Mouse (Mus musculus) liver, adult 2 months (tissue): ENCODE data around the gene Pagr1a. TPM values are rescaled to one million over a fixed set of nuclear protein-coding genes. Genes with fewer than 3 reads are reported as not detected.

Source experiments
- DNase-seq: peaks from one replicate; pipeline ENCODE4 v3.0.0-alpha.2; 2011; ENCODE audit warnings: low read depth, low spot score; ENCODE audit errors: extremely low read depth
- H3K27ac ChIP-seq: fragments of 200-500 bp; replicated peaks from 2 replicates; pipeline ENCODE4 v1.5.1; 2012; ENCODE audit warnings: low read depth, mild to moderate bottlenecking, control low read depth, inconsistent platforms, low read length; ENCODE audit not compliant: insufficient read depth
- H3K27me3 ChIP-seq: fragments of 200-500 bp; 2 replicates; pipeline ENCODE4 v1.6.1; 2012; ENCODE audit warnings: mild to moderate bottlenecking, moderate library complexity, low read length, inconsistent platforms; ENCODE audit not compliant: control insufficient read depth, insufficient read depth
- H3K36me3 ChIP-seq: fragments of 200-500 bp; 2 replicates; pipeline ENCODE4 v1.6.1; 2012; ENCODE audit warnings: low read length, inconsistent platforms; ENCODE audit not compliant: control insufficient read depth, insufficient read depth
- H3K4me1 ChIP-seq: fragments of 200-500 bp; 2 replicates; pipeline ENCODE4 v1.6.1; 2011; ENCODE audit warnings: low read length; ENCODE audit not compliant: control insufficient read depth, insufficient read depth
- H3K4me3 ChIP-seq: fragments of 200-500 bp; 2 replicates; pipeline ENCODE4 v1.5.1; 2011; ENCODE audit warnings: low read depth, mild to moderate bottlenecking, control low read depth, low read length, moderate library complexity; ENCODE audit not compliant: insufficient read depth
- H3K79me2 ChIP-seq: fragments of 200-500 bp; 2 replicates; pipeline ENCODE4 v1.6.1; 2012; ENCODE audit warnings: inconsistent platforms, mild to moderate bottlenecking, low read length, moderate library complexity; ENCODE audit not compliant: control insufficient read depth, insufficient read depth
- H3K9ac ChIP-seq: fragments of 200-500 bp; 2 replicates; pipeline ENCODE4 v1.6.1; 2012; ENCODE audit warnings: low read depth, mild to moderate bottlenecking, control low read depth, inconsistent platforms, low read length
- CTCF ChIP-seq: fragments of 200-500 bp; IDR thresholded peaks from 2 replicates; pipeline ENCODE4 v1.5.1; 2011; ENCODE audit warnings: low read depth, low read length, control low read depth
- POLR2A ChIP-seq: fragments of 200-500 bp; IDR thresholded peaks from 2 replicates; pipeline ENCODE4 v1.6.1; 2011; ENCODE audit warnings: low read length, control low read depth; ENCODE audit not compliant: insufficient read depth; ENCODE audit errors: extremely low read depth
- WGBS: fragments of 180-500 bp; shearing (Covaris S2); methylation state at CpG from one replicate; pipeline ENCODE4 v1.1.7; 2018; 5-methylcytosine and 5-hydroxymethylcytosine counted together
- polyA plus RNA-seq: library from polyadenylated mRNA; depleted of rRNA; stranded (reverse); fragments of >200 nt; gene quantifications from 2 replicates; pipeline ENCODE4 v1.2.3, GENCODE M21; 2012; rRNA removed
- total RNA-seq: library from RNA; depleted of rRNA; stranded (reverse); fragments of >200 nt; gene quantifications from 2 replicates; pipeline ENCODE4 v1.2.3, GENCODE M21; 2014; rRNA removed

The Pagr1a gene
- total and polyA plus RNA-seq, 2 experiments = 4.2 to 4.9 TPM

- H3K79me2 ChIP-seq = peaks cover 7% of the 10 kb centered on the region; the same call in 1 of the 2 replicates
- H3K36me3 ChIP-seq = peaks cover 2% of the 10 kb centered on the region; the same call in 1 of the 2 replicates
- WGBS = 14% methylated on average over 8 of the region's 8 CpGs
- no peak overlapping the region; the same call in 1 of the 2 replicates for H3K9ac ChIP-seq
- peak; percentile 12 for DNase-seq
- H3K4me3 ChIP-seq = peak overlapping the region; percentile 86; the same call in 1 of the 2 replicates
- H3K27me3 ChIP-seq = no peaks in the 10 kb centered on the region
- TF ChIP-seq POLR2A (no peak), CTCF (no peak)
- peaks cover 4% of the 10 kb centered on the region for H3K4me1 ChIP-seq
- H3K27ac ChIP-seq = peak overlapping the region; percentile 41
Measured at GRCm38 (mm10) chr7:126975493-126975892, 41.7 kb downstream of the Pagr1a start.

- no peak for DNase-seq
- 87% methylated on average over 6 of the region's 6 CpGs for WGBS
Measured at GRCm38 (mm10) chr7:126967361-126967760, 49.8 kb downstream of the Pagr1a start.

GRCm38 (mm10) chr7:126965568-126965967 is 51.6 kb downstream of the Pagr1a start:
- H3K9ac ChIP-seq = no peak overlapping the region
- H3K79me2 ChIP-seq = no peaks in the 10 kb centered on the region
- no peaks in the 10 kb centered on the region for H3K4me1 ChIP-seq
- no peak for DNase-seq
- no peak overlapping the region for H3K27ac ChIP-seq
- TF ChIP-seq POLR2A (no peak), CTCF (no peak)
- no peaks in the 10 kb centered on the region for H3K27me3 ChIP-seq
- no peaks in the 10 kb centered on the region for H3K36me3 ChIP-seq
- no peak overlapping the region for H3K4me3 ChIP-seq
- 41% methylated on average over 3 of the region's 3 CpGs for WGBS

More at GRCm38 (mm10) chr7:126967361-126967760, 49.8 kb downstream of the Pagr1a start:
- Histone ChIP-seq H3K27me3 (no peaks in the 10 kb centered on the region), H3K4me3 (no peak overlapping the region), H3K36me3 (no peaks in the 10 kb centered on the region), H3K79me2 (no peaks in the 10 kb centered on the region), H3K27ac (no peak overlapping the region), H3K9ac (no peak overlapping the region), H3K4me1 (no peaks in the 10 kb centered on the region)
- no peak for TF ChIP-seq CTCF
- no peak for TF ChIP-seq POLR2A

Other genes with a start within 250 kb of the Pagr1a start
Only the 30 nearest of the 32 such genes appear.
- gene Tbx6, start 235.9 kb downstream of the Pagr1a start, total RNA-seq = 0.13 and 0.18 TPM in 2 replicates
- 0.71 and 1.1 TPM in 2 replicates for gene Tbx6, start 235.9 kb downstream of the Pagr1a start, polyA plus RNA-seq
- 45.8 and 52.8 TPM in 2 replicates for gene Ppp4c, start 224.9 kb downstream of the Pagr1a start, total RNA-seq
- gene Ppp4c, start 224.9 kb downstream of the Pagr1a start, polyA plus RNA-seq = 81.2 and 97.2 TPM in 2 replicates
- gene Fam57b, start 219.7 kb downstream of the Pagr1a start, total RNA-seq = not detected in 2 replicates
- gene Fam57b, start 219.7 kb downstream of the Pagr1a start, polyA plus RNA-seq = 0.06 and 0.44 TPM in 2 replicates
- gene 4930451I11Rik, start 185.7 kb downstream of the Pagr1a start, total RNA-seq = not detected in 2 replicates
- not detected in 2 replicates for gene 4930451I11Rik, start 185.7 kb downstream of the Pagr1a start, polyA plus RNA-seq
- not detected in 2 replicates for gene Doc2a, start 169.9 kb downstream of the Pagr1a start, total RNA-seq
- gene Doc2a, start 169.9 kb downstream of the Pagr1a start, polyA plus RNA-seq = not detected in 2 replicates
- gene Hirip3, start 155.4 kb downstream of the Pagr1a start, total RNA-seq = 1.0 and 1.5 TPM in 2 replicates
- 1.00 and 2.4 TPM in 2 replicates for gene Hirip3, start 155.4 kb downstream of the Pagr1a start, polyA plus RNA-seq
- 2.5 and 4.8 TPM in 2 replicates for gene Ino80e, start 155.0 kb downstream of the Pagr1a start, total RNA-seq
- gene Ino80e, start 155.0 kb downstream of the Pagr1a start, polyA plus RNA-seq = 16.3 and 18.5 TPM in 2 replicates
- 20.5 and 21.7 TPM in 2 replicates for gene Taok2, start 132.6 kb downstream of the Pagr1a start, total RNA-seq
- gene Taok2, start 132.6 kb downstream of the Pagr1a start, polyA plus RNA-seq = 28.5 and 42.7 TPM in 2 replicates
- 78.4 and 98.6 TPM in 2 replicates for gene Tmem219, start 94.4 kb downstream of the Pagr1a start, total RNA-seq
- gene Tmem219, start 94.4 kb downstream of the Pagr1a start, polyA plus RNA-seq = 94.9 and 120 TPM in 2 replicates
- gene Kctd13, start 88.5 kb downstream of the Pagr1a start, total RNA-seq = 2.1 and 3.4 TPM in 2 replicates
- 5.8 and 7.6 TPM in 2 replicates for gene Kctd13, start 88.5 kb downstream of the Pagr1a start, polyA plus RNA-seq
- gene Asphd1, start 67.8 kb downstream of the Pagr1a start, total RNA-seq = not detected in 2 replicates
- not detected in 2 replicates for gene Asphd1, start 67.8 kb downstream of the Pagr1a start, polyA plus RNA-seq
- gene Sez6l2, start 66.8 kb downstream of the Pagr1a start, total RNA-seq = 0.20 and 0.28 TPM in 2 replicates
- 0.31 and 0.60 TPM in 2 replicates for gene Sez6l2, start 66.8 kb downstream of the Pagr1a start, polyA plus RNA-seq
- 41.2 and 42.8 TPM in 2 replicates for gene Cdipt, start 41.4 kb downstream of the Pagr1a start, total RNA-seq
- 137 and 141 TPM in 2 replicates for gene Cdipt, start 41.4 kb downstream of the Pagr1a start, polyA plus RNA-seq
- gene Cdiptos, start 41.3 kb downstream of the Pagr1a start, total RNA-seq = 0.09 TPM in 1 of 2 replicates, not detected in the other
- gene Cdiptos, start 41.3 kb downstream of the Pagr1a start, polyA plus RNA-seq = 0.20 and 0.23 TPM in 2 replicates
- 23.4 and 28.5 TPM in 2 replicates for gene Mvp, start 2.7 kb downstream of the Pagr1a start, total RNA-seq
- gene Mvp, start 2.7 kb downstream of the Pagr1a start, polyA plus RNA-seq = 26.3 and 39.4 TPM in 2 replicates
- 0.74 TPM in 1 of 2 replicates, not detected in the other for gene Pagr1b, start 868 bp downstream of the Pagr1a start, total RNA-seq
- 0.49 TPM in 1 of 2 replicates, not detected in the other for gene Pagr1b, start 868 bp downstream of the Pagr1a start, polyA plus RNA-seq
- 9.5 and 10.7 TPM in 2 replicates for gene Gm42742, start 3.7 kb upstream of the Pagr1a start, total RNA-seq
- 11.2 and 12.7 TPM in 2 replicates for gene Gm42742, start 3.7 kb upstream of the Pagr1a start, polyA plus RNA-seq
- not detected in 2 replicates for gene Prrt2, start 3.9 kb upstream of the Pagr1a start, total RNA-seq
- gene Prrt2, start 3.9 kb upstream of the Pagr1a start, polyA plus RNA-seq = 0.75 TPM in 1 of 2 replicates, not detected in the other
- gene Maz, start 9.7 kb upstream of the Pagr1a start, total RNA-seq = 8.9 and 16.4 TPM in 2 replicates
- gene Maz, start 9.7 kb upstream of the Pagr1a start, polyA plus RNA-seq = 74.6 and 81.9 TPM in 2 replicates
- 0.37 and 1.3 TPM in 2 replicates for gene Kif22, start 25.1 kb upstream of the Pagr1a start, total RNA-seq
- 0.44 and 0.75 TPM in 2 replicates for gene Kif22, start 25.1 kb upstream of the Pagr1a start, polyA plus RNA-seq
- gene Zg16, start 70.0 kb upstream of the Pagr1a start, total RNA-seq = 11.2 and 47.8 TPM in 2 replicates
- gene Zg16, start 70.0 kb upstream of the Pagr1a start, polyA plus RNA-seq = 1.2 and 2.3 TPM in 2 replicates
- 0.28 and 0.34 TPM in 2 replicates for gene AI467606, start 74.0 kb upstream of the Pagr1a start, total RNA-seq
- gene AI467606, start 74.0 kb upstream of the Pagr1a start, polyA plus RNA-seq = 1.2 and 1.3 TPM in 2 replicates
- 116 and 129 TPM in 2 replicates for gene Qprt, start 104.9 kb upstream of the Pagr1a start, total RNA-seq
- gene Qprt, start 104.9 kb upstream of the Pagr1a start, polyA plus RNA-seq = 196 and 210 TPM in 2 replicates
- 0.27 and 0.28 TPM in 2 replicates for gene Spn, start 120.5 kb upstream of the Pagr1a start, total RNA-seq
- 0.54 and 0.88 TPM in 2 replicates for gene Spn, start 120.5 kb upstream of the Pagr1a start, polyA plus RNA-seq
- 12.4 and 12.6 TPM in 2 replicates for gene Cd2bp2, start 178.7 kb upstream of the Pagr1a start, total RNA-seq
- 10.1 and 11.8 TPM in 2 replicates for gene Cd2bp2, start 178.7 kb upstream of the Pagr1a start, polyA plus RNA-seq
- 5.3 and 7.0 TPM in 2 replicates for gene Tbc1d10b, start 191.1 kb upstream of the Pagr1a start, total RNA-seq
- gene Tbc1d10b, start 191.1 kb upstream of the Pagr1a start, polyA plus RNA-seq = 7.3 and 9.5 TPM in 2 replicates
- gene Mylpf, start 191.5 kb upstream of the Pagr1a start, total RNA-seq = 1.5 and 8.6 TPM in 2 replicates
- 0.71 and 0.93 TPM in 2 replicates for gene Mylpf, start 191.5 kb upstream of the Pagr1a start, polyA plus RNA-seq
- 2.3 and 2.9 TPM in 2 replicates for gene Zfp553, start 215.7 kb upstream of the Pagr1a start, total RNA-seq
- 3.5 and 4.5 TPM in 2 replicates for gene Zfp553, start 215.7 kb upstream of the Pagr1a start, polyA plus RNA-seq
- 1.4 and 1.5 TPM in 2 replicates for gene Sept1, start 215.8 kb upstream of the Pagr1a start, total RNA-seq
- 3.5 and 4.0 TPM in 2 replicates for gene Sept1, start 215.8 kb upstream of the Pagr1a start, polyA plus RNA-seq
- 19.6 and 30.1 TPM in 2 replicates for gene Zfp771, start 226.9 kb upstream of the Pagr1a start, total RNA-seq
- gene Zfp771, start 226.9 kb upstream of the Pagr1a start, polyA plus RNA-seq = 52.8 and 57.7 TPM in 2 replicates